Mouse (Mus musculus) kidney, adult 11 months (tissue): ENCODE measurements around the gene Trpm8.

ENCODE experiments used
- DNase-seq: peaks from one replicate; pipeline ENCODE4 v3.0.0; 2022

The Trpm8 gene

DNA sequence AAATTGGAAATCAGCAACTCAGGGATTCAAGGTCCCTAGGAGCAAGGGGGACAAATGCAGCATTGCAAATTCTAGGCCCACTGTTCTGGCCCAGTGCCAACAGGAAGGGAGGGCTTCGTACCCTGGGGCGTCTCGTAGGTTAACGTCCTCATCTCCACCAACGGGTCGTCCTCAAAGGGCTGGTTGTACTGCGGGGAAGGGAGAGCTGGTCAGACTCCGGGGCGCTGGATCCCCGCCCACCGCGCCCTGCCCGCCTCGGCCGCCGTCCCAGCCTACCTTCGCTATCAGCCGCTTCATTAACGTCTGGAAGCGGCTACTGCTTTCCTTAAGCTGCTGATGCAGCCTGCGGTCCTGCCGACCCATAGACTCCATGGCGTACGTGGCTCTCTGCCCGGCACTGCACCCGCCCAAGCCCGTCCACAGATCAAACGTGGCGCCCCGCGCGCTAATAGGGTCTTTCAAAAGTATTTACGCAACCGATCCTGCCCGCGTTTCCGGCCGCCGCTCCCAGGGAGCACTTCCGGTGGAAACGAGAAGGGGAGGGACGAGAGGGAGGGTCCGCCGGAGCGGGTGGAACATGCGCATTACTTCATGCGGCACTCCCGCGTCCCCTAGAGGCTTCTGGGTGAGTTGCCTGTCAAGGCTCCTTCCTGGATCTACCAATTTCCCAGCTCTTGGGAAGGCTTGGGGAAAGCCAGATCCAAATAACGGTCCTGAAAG, at the start of gene Trpm8, which contains the start of gene Hjurp:
Gene Trpm8 (plus strand): TSS at position 564 of the 720 bp plus-strand sequence.
Gene Hjurp (minus strand): TSS at position 536 of the 720 bp plus-strand sequence.
- peak; percentile 100 for DNase-seq

GRCm38 (mm10) chr1:88228121-88228520, 49.3 kb upstream of the Trpm8 start:
- no peak for DNase-seq

GRCm38 (mm10) chr1:88229566-88229965, 47.9 kb upstream of the Trpm8 start:
- no peak for DNase-seq

GRCm38 (mm10) chr1:88229986-88230385, 47.5 kb upstream of the Trpm8 start:
- DNase-seq = no peak

DNA sequence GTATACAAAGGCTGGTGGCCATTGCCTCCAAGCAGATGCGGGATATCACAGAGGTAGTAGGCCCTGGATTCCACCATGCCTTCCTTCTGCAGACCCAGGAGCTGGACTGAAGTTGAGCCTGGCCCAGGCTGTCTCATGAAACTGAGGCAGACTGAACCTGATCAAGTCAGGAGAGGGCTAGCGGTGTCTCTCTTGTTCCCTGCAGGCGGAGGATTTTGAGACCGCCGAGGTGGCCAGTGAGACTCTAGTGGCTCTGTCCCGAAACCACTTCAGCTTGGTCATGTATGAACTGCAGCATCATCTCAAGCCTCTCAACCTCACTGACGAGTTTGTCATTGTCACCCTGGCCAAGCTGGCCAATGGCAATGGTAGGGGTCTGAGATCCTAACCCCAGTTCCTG, 47.0 kb upstream of the Trpm8 start:
- no peak for DNase-seq

DNA sequence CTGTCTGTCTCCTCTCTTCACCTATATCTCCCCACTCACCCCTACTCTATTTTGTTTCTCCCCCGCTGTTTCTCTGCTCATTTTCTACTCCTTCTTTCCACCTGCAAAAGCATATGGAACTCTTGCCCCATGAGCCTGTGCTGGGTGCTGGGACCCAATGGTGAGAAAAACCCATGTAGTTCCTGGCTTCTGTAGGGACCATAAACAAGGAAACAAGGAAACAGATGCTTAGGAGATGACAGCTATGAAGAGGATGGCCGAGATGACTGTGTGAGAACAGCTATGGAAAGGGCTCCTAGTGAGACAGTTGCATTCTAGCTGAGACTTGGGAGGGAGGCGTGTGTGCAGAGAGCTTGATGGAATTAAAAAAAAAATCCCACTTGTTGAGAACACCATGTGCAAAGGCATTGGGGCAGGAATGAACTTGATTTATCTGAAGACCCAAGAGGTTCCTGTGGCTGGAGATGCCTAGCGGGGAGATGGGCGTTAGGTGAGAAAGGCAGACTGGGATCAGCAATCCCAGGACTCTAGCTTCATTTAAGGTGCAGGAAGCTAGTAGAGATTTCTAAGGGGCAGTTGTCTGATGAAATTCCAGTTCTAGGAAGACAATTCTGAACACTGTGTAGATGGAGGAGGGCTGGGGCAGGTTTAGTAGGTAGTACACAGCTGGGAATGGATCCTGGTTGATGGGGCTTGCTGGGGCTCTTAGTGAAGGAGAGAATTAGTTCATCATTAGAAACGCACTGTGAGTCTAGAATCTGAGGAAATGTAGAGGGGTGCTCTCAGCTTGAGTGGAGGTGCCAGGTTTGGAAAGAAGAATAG, 46.3 kb upstream of the Trpm8 start:
- DNase-seq = no peak

GRCm38 (mm10) chr1:88231803-88232499, 45.5 kb upstream of the Trpm8 start:
- no peak for DNase-seq

DNA sequence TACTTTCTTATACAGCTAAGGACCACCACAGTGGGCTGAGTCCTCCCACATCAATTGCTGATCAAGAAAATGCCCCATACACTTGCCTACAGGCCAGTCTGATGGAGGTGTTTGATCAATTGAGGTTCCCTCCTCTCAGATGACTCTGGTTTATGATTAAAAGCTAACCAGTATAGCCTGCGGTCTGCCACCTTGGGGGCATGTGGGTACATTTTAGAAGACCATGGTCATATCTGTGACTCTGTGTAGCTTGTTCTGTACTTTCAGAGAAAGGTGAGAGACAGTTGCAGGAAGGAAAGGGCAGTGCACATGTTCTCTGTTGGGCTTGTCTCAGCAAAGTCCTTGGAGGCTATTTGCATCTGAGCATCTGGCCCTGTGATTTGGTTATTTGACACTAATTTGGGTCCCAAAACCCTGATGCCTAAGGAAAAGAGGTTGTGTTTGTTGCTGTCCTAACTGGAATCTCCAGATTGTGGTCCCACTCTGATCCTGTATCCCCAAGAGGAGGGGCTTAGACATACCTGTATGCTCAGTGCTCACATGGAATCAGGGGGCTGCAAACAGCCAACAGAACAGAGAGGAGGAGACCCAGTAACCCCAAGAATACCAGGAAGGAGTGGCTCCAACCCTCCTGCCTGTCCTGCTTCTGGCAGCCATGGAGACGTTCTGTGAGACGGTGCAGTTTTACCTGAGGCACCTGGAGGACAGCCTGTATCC, 44.6 kb upstream of the Trpm8 start:
- DNase-seq = no peak

DNA sequence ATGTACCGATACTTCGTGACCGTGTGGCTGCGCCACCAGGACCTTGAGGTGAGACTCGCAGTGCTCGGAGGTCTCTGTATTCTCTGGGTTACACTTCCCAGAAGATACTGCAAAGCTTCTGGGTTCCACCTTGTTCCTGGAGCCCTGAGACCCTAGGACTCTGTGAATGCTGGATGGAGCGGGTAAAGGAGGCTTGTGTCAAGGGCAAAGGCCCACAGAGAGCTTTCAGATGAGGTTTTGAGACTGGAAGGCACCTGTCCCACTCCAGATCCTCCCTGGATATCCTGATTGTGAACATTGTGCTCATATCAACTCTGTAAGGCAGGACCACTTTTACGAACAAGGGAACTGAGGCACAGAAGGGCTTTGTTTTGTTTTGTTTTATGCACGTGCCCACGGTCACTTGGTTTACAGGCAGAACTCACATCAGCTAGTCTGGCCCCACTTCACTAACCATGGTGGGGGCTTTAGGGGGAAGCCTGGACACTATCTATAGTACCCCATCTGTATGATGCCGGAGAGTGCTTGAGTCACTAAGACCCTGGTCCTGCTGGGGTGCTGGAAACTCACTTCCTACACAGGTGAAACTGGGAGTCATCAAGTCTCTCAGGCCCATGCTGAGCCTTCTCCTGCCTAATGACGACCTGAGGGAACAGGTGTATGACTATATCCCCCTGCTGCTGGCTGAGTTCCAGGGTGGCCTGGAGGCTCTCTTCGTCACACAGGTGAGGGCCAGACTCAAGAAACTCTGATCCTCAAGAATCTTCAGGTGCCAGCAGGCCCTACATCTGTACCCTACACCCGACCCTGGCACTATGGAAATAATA, 43.8 kb upstream of the Trpm8 start:
- no peak for DNase-seq

GRCm38 (mm10) chr1:88234248-88234610, 43.2 kb upstream of the Trpm8 start:
- DNase-seq = no peak

GRCm38 (mm10) chr1:88234646-88235045, 42.8 kb upstream of the Trpm8 start:
- DNase-seq = no peak

GRCm38 (mm10) chr1:88235046-88235893, 42.2 kb upstream of the Trpm8 start:
- DNase-seq = no peak

DNA sequence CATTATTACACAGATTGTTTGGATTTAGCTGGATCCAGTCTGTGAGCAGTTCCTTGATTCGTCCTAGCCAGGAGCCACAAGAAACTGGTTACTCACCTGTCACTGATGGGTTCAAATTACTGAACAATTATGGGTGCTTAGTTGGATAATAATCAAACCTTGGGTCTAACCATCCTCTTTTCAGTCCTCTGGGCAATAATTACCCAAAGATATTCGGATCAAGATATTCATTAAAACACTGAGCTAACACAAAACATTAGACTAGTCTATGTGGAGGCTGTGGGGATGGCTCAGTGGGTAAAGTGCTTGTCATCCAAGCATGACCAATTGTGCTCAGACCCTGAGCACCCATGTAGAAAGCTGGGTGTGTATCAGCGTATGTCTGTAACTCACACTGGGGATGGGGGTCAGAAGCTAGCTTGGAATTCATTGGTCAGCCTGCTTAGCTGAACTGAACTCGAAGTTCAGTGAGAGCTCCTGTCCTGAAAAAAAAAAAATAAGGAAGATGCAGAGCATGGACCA, 41.5 kb upstream of the Trpm8 start:
- DNase-seq = no peak

DNA sequence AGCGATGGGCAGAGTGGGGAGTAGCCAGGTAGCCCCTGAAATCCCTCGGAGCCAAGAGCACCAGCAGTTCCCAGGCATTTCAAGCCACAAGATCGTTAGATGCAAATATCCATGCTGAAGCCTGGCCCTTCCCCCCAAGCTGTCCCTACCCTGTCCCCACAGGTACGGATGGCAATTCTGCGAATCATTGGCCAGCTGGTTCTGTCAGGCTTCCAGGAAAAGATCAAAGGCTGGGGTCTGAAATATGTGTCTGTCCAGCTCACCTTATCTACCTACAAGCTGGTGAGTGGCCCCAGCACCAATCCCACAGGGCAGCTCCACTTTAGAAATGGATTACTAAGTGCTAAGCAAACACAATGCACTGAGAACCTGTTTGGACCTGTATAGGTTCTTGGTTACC, 40.1 kb upstream of the Trpm8 start:
- no peak for DNase-seq

GRCm38 (mm10) chr1:88238771-88239170, 38.7 kb upstream of the Trpm8 start:
- DNase-seq = no peak

DNA sequence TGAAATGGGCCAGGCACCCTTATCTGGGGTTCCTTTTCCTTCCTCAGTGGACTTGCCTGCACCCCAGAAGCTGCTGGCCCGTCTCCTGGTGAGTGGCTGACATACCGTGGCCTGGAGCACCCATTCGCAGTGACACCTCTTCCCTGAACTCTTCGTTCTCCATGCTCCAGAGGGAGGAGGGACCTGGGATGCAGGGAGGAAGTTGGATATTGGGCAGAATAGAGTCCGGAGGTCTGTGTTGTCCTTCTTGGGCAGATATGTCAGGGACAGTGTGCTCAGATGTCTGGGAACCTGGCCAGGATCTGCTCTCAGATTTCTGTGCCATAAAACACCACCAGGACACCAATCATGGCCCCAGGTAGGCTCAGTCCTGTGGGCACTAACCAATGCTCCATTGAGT, 37.4 kb upstream of the Trpm8 start:
- DNase-seq = no peak

DNA sequence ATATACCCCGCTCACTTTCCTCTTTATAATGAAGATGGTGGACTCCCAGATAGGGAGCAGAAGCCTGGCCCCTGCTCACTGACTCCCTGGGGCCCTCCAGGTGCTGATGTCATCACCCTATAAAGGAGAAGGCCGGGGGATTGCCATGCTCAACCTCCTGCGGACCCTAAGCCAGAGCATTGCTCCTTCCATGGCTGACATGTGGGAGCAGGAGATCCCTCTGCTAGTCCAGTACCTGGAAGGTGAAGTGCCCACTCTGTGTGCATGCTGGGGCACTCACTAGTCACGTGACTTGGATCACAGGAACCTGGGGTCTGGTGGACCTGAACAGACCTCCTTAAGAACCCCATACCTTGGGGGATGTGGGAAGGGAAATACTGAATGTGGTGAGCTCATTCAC, 36.9 kb upstream of the Trpm8 start:
- no peak for DNase-seq

- DNase-seq = no peak
These were observed 33.6 kb upstream of the Trpm8 start for GRCm38 (mm10) chr1:88243861-88244260.

- DNase-seq = no peak
These were observed 31.6 kb upstream of the Trpm8 start for GRCm38 (mm10) chr1:88245881-88246280.

- DNase-seq = no peak
These were observed 31.1 kb upstream of the Trpm8 start for GRCm38 (mm10) chr1:88246386-88246785.

DNA sequence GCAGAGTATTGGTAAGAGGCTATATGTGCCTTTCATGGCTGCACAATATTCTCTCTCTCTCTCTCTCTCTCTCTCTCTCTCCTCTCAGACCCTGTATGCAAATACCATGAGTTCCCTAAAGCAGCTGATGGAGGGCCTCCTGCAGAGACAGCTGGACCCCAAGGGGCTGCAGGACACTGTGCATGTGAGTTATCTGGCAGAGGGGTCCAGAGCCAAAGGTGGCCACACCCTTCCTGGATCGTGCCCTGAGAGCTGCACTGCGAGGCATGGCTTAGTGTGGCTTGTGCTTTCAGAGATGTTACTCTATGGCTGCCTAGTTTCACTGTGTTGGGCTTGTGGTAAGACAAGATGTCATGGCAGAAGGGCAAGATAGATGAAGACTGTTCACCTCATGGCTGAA, 29.8 kb upstream of the Trpm8 start:
- DNase-seq = no peak
